Mouse (Mus musculus): Measurements from ENCODE around the gene Olr1.

DNA sequence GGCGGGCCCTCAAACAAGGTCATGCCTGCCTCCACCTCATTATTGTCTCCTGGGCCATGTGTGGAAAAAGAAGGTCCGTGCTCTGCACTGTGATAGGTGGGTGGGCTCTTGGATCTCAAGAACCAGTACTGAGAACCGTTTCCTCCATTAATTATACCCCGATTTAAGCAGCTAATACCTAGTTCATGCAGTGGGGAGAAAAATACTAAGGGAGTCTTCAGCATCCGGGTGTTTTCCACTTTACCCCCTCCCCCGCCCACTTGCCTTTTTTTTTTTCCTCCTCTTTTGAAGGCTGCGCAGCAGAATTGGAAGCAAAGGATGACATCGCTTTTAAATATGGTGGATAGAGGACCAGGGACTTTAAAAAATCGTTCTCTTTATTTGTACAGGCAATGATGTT lies 27.1 kb upstream of the Olr1 start:
- TF ChIP-seq CTCF (IDR thresholded peaks at IDR 0.05; ENCODE audit: insufficient read depth, low read length) (no peak), POLR2A (IDR thresholded peaks at IDR 0.05; ENCODE audit: borderline replicate concordance, extremely low read depth, low read depth, low read length) (no peak)

Measured in lung, adult 2 months (tissue).